Mouse (Mus musculus) Muller cell, postnatal 12 days (primary cell): Measurements from ENCODE around the gene Fsd1.
A peak's percentile ranks its signal among the peaks of the same experiment; 100 is the strongest.

Experiments used
- DNase-seq: peaks from one replicate; pipeline ENCODE4 v3.0.0-alpha.2; 2015; ENCODE audit errors: inconsistent ontology term

The Fsd1 gene

DNA sequence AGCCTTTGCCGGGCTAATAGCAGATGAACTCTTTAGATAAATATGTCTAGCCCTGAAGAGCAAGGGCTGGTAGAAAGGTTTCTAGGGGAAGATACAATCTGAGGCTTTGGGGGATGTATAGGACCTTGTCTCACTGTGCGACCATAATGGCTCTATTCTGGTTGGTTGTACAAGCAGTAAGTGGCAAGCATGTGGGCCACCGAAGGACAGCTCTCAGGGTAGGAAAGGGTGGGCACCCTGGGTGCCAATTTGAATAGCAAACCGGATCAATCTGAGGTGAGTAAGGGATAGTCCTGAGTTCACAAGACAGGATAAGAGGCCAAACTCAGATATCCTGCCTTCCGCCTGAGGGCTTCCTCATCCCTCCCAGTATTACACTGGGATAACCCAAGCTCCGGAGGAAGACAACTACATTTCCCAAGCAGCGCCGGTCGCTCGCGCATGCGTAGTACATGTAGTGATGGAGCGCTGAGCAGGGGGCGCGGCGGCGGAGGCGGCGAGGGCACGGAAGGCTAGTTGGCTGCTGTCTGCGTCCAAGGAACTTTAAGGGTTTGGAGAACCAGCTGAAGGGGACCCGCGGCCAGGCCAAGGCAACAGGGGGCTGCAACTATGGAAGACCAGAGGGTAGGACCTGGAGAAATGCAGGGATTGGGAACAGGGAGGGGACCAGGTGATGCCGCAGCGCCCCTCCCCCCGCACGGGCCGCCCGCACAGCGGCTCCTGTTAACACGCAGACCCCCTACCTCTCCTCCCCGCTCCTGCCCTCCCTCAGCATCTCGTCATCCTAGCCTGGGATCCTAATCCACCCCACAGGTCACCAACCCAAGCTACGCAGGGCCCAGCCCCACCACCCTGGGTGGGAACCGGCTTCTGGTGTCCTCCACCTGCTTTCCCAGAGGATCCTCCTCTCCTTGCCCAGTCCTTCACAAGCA, at the start of gene Fsd1:
Gene Fsd1 (plus strand): TSS at position 480 of the 932 bp plus-strand sequence.
- peak; percentile 69 for DNase-seq

DNA sequence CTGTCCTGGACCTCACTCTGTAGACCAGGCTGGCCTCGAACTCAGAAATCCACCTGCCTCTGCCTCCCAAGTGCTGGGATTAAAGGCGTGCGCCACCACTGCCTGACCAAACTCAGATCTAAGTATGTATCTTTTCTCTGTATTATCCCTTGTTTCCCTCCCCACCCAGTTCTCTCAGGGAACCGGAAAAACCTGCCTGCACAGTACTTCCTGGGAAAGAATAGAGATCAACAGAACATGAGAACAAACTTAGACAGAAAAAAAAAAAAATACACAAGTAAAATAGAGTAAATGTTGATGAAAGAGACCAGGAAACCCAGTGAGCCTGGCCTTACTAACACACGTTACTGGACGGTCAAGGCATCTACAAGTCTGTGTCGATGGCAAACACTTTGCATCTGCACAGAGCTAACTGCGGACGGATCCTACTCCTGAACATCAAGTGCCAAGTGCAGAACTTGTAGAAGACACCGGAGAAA, 41.9 kb upstream of the Fsd1 start:
- peak; percentile 20 for DNase-seq

DNA sequence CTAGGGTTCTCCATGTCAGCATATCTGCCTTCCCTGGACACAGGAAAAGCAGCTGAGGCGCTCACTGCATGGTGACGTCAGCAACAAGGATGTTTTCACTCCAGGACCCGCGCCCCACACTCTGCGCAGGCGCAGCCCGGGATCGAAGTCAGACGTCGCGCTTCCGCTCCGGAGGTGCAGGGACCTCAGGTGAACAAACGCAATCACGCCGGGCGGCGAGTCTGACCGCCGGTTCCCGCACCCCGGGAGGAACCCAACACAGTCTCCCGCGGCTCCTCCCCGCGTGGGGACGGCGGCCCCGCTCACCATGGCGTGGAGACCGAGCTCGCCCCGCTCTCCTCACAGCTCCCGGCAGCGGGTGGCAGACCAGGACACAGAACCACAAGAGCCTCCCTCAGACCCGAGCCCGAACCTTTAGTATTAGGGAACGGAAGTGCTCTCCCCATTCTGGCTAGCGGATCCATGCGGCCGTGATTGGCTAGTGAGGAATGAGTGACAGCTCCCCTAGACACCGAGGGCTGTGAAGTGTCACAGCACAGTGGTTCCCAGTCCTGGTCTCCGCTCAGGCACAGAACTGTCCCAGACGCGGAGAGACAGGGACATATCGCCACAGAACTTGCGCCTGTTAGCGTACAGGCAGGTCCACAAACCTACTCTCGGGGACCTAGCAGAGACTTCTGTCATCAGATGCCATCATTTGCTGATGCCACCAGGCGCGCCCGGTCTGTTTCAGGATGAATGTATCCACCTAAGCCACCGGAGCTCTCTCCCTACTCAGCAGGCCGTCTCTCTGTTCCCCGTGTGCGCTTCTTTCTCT, 41.2 kb upstream of the Fsd1 start:
- peak; percentile 84 for DNase-seq

DNA sequence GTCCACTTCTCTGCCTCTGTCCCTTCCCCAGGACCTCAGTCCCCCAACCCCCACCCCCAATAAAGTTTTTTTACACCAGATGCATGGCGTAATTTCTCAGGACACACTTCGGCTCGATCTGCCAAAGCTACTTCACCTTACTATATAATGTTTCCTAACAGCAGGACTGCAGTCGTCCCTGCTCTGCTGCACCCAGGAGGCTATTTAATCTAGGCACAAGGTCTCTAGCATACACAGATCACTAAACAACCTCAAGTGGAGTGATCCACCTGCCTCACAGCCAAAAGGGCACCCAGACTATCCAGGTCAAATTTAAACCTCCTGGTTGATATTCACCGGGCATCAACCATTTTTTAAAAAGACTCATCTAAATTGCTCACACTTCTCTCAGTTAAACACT, 40.6 kb upstream of the Fsd1 start:
- no peak for DNase-seq

DNA sequence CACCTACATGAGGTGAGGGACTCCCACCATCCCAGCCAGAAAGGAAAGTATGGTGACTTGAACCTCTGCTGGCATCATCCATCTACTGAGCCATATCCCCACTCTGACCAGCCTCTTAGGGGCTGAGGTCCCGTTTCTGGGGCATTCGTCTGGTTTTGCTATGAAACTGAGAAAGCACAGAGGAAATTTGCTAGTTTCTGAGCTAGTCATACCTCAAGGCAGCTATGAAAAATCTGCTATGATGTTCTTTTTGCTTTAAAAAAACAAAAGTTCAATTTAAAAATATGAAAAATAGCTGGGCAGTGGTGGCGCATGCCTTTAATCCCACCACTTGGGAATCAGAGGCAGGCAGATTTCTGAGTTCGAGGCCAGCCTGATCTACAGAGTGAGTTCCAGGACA, 37.7 kb upstream of the Fsd1 start:
- DNase-seq = no peak

DNA sequence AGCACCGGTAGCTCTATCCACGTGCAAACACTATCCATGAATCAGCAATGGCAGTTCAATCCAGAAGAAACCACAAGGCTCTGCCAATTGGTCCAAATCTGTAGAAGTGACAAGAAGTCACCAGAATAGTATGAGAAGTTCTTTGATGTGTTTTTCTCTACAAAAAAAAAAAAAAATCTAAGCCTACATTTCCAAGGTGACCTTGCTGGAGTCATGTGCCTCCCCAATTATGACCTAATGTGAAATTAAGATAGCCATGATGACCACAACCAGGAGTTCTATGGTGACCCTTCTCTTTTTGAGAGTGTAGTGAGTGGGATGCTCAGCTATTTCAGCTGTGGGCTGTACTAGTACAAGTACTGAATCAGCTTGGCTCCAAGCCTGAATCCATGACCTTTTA, 36.9 kb upstream of the Fsd1 start, which contains the start of gene Zfp119b:
Gene Zfp119b (minus strand): TSS at position 101 of the 400 bp plus-strand sequence.
- DNase-seq = no peak

DNA sequence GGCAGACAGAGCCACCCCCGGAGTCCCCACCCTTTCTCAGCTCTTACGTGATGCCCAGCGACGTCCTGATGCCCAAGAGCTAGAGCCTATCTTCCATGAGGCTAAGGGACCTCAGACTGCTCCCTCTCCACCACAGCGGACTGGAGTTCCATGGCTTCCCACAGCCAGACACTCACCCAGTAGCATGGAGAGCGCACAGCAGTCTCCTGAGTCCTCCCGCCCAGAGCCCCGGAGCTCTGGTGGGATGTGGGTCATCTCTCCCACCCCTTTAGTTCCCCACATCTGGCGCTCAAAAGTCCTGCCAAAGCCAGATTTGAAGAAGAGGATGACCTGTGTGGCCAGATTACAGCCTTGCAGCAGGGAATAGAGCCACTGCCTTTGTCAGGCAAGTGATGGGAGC, 35.7 kb upstream of the Fsd1 start:
- DNase-seq = no peak

DNA sequence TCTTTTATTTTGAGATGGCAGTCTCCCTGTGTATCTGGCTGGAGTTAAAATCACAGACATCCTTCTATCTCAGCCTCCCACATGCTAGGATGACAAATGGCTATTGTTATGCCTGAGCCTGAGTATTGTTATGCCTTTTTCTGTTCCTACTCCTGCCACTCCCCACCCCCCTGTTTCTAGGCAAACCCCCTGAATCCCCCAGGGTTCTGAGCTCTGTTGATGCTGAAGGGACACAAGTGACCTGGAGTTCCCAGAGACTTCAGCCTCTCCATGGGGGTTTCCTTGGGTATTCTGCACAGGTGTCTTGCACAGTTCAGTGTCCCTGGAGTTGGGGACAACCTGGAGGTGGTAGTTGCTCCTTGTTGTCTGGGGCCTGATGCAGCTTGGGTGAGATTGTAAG, 34.3 kb upstream of the Fsd1 start:
- no peak for DNase-seq

DNA sequence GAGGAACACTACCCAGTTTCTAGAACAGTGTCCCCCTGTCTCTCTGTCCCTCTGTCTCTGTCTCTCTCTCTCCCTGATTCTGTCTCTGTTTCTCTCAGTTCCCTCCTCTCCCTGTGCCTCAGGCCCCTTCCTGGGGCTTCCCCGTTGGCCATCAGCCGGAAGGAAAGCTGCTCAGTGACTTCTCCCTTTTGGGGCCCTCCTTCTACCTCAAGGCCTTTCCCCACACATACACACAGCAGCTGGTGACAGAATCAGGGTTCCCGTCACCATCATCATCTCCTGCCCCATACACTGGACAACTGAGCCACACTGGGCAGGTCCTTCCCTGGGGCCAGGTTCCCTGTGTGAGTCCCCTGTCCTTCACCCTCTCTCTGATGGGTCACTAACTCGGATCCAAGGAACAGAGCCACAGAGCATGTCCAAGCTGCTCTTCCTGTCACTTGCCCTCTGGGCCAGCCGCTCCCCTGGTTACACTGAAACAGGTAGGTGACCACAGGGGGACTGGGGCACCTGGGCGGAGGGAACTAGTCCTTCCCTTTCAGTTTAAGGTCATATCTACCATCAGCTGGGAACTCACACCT, 33.8 kb upstream of the Fsd1 start, which contains the start of gene Ebi3:
Gene Ebi3 (plus strand): TSS at position 194 of the 581 bp plus-strand sequence.
- DNase-seq = no peak

DNA sequence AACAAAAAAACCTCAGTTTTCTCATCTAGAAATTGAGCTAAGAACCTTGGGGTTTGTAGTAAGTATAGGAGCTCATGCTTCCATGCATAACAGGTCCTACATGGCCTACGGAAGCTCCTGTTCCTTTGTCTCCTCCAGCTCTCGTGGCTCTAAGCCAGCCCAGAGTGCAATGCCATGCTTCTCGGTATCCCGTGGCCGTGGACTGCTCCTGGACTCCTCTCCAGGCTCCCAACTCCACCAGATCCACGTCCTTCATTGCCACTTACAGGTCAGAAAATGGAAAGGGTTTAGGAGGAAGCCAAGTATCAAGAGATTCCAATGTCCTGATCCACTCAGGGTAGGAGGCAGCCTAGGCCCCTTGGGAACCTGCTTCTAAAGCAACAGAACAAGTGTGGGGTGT, 32.6 kb upstream of the Fsd1 start:
- DNase-seq = no peak

DNA sequence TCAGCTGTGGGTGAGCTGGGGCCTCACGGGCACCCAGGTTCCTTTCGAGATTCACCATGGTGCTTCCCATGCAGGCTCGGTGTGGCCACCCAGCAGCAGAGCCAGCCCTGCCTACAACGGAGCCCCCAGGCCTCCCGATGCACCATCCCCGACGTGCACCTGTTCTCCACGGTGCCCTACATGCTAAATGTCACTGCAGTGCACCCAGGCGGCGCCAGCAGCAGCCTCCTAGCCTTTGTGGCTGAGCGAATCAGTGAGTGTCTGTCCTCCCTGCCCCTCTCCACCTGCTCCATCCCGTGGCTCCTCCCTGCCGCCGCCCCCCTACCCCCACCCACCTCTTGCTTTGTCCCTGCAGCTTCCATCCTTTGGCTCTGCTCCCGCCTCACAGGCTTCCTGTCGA, 32.1 kb upstream of the Fsd1 start:
- no peak for DNase-seq

DNA sequence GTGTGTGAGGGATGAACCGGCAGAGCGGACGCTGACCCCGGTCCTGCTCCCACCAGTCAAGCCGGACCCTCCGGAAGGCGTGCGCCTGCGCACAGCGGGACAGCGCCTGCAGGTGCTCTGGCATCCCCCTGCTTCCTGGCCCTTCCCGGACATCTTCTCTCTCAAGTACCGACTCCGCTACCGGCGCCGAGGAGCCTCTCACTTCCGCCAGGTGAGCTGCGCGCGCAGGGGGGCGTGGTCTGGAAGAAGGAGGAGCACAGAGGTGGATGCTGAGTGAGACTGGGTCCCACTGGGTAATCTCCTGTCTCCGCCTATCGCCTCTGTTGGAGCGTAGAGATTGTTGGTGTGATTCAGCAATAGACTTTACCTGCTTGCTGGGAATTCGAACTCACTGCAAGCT, 30.2 kb upstream of the Fsd1 start:
- DNase-seq = peak; percentile 62

DNA sequence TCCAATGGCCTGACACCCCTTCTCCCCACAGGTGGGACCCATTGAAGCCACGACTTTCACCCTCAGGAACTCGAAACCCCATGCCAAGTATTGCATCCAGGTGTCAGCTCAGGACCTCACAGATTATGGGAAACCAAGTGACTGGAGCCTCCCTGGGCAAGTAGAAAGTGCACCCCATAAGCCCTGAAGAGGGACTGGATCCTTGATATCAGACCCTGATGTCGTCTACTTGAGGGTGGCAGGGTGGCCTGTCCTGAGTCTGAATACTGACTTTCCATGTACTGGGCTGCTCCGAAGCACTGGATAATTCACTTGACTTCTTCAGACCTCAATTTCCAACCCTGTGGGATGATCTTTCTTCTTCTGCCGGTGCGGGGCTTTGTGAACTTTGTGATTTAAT, 29.7 kb upstream of the Fsd1 start:
- no peak for DNase-seq

DNA sequence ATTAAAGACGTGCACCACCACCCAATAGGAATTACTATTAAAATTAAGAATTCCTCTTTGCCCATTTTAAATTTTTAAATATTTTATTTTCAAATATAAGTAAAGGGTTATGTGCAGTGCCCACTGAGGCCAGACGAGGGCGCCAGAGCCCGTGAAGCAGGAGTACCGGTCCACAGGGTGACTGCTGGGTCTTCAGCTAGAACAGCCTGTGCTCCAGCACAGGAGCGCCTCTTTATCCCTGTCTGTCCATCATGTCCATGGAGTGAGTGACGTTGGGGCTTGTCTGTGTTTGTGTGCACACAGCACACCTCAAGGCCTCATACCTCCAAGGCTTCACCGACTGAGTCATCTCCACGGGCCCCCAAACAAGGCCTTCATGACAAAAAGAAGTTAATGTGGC, 29.1 kb upstream of the Fsd1 start:
- peak; percentile 51 for DNase-seq

DNA sequence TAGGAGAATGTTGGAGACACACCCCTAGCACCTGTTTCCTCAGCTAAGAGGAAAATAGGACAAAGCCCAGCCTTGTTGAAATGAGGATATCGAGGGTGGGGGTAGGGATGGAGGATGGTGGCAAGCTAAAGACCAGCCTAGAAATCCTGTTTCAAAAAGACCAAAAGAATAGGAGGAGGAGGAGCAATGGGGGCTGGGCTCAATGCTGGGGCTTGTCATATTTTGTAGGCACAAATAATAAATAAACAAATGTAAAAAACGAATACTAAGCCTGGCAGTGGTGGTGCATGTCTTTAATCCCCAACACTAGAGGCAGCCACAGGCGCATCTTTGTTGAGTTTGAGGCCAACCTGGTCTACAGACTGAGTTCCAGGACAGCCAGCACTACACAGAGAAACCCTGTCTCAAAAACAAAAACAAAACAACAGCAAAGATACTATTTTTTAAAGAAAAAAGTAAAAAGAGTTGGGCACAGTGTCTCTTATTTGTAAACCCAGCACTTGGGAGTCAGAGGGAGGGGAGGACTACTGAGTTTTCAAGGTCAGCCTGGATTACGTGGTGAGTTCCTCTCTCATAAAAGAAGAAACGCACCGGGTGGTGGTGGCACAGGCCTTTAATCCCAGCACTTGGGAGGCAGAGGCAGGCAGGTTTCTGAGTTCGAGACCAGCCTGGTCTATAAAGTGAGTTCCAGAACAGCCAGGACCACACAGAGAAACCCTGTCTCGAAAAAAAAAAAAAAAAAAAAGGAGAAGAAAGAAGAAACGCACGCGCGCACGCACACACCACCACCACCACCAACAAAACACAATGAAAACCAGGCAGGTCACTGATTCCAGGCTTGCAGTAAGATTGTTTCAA, 28.4 kb upstream of the Fsd1 start:
- DNase-seq = no peak

DNA sequence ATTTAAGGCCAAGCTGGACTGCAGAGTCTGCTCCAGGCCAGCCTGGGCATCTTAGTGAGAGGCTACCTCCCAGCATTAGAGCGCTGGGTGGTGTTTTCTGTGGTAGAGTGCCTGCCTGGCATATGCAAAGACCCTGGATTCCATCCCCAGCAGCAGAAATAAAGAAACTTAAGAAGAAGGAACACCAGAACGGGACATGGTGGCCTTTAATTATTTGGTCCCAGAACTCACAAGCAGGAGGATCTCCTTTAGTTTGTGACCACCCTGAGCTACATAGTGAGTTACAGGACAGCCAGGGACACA, 27.8 kb upstream of the Fsd1 start:
- DNase-seq = no peak

DNA sequence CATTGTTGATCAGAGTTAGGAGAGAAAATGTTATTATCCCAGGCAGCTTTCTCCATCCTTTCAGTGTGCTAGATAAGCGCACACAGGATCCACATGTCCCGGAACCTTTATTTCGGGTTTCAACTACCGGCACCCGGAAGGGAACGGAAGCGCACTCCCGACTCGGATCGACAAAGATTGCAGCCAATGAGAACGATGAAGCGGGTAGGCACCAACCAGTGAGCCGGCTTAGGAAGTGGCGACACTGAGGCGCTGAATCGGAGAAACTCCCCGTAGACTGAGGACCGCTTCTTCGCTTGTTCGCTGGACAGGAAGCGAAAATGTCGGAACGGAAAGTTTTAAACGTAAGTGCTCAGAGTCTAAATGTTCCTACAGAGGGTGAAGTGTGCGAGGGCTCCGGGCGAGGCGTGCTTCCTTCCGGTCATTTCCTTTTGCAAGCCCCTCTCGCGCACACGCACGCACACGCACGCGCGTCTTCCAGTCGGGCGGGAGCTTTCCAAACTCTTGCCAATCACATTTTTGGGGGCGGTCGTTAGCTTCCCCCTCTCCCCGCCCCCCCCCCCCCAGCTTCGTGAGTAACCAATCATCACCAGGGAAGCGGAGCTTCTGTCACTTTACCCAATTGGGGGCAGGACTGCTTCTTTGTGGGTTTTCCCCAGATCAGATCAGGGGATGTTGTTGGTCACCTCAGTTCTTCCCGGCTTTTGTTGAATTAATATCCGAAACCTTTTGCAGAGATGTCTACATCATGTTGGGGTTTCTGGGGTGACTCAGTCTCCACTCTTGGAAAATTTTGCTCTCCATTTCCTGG, 27.2 kb upstream of the Fsd1 start, which contains the start of gene Yju2:
Gene Yju2 (plus strand): TSS at position 182 of the 811 bp plus-strand sequence.
- DNase-seq = peak; percentile 98

DNA sequence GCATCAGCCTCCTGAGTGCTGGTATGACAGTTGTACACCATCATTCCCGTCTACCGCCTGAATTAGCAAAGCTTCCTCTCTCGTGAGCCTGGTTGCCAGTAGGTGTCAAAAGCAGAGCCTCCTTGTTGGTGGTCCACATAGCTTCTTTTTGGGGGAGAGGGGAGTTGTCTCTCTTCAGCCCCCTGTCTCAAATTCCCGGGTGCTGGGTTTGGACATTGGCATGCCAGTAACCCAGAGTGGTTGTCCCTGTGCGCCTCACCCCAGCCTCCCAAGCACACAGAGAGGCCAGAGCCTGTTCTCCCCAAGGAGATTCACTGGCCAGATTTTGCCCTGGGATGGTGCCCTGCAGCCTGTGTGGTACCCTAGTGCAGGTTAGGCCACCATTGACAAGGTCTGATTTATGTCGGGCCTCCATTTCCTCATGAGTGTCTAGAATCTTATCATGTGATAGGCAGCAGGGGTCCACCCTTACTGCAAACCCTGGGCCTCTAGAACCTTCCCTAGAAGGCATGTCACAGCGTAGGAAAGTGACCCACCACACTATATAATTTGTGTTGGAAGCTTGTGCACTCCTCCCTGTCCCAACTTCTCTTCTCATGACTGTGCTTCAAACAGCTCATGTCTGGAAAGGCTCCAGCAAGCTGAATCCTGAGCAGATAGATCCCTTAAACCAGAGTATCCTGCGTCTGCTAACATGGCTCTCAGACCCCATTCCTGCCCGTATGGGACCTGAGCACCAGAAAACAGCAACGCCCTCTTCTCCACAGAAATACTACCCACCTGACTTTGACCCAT, 26.2 kb upstream of the Fsd1 start:
- no peak for DNase-seq

DNA sequence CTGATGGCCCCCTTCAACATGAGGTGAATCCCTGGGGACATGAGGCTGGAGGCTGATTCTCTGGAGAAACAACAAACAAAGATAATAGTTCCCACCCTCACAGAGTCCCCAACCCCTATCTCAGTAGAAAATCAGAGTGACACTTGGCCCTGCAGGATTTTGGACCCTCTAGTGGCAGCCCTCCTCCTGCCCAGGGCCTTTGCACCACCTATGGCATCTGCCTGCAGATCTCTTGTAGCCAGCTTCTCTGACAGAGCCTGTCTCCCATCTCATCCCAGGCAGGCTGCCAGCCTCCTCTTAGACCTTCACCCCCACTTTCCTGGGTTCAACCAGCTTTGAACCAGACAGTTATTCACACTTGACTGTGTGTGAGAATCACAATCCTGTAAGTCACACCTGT, 25.5 kb upstream of the Fsd1 start:
- DNase-seq = no peak

DNA sequence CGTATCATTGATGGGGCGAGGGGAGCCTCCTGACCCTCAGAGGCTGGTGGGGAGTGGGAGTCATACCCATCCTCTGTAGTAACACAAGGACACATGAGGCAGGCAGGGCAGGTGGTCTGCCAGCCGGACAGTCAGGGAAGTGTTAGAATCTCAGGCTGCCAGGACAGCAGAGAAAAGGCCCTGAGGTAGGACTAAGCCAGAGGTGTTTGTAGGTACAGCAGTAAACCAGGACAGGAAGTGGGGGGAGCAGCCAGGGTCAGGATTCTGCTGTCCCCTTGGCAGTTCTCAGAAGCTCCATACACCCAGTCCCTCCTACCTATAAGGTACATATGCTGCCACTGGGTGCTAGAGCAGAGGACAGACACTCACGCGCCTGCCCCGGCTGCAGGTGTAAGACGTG, 24.7 kb upstream of the Fsd1 start:
- no peak for DNase-seq
